Mouse (Mus musculus) limb, embryonic 10.5 days (tissue): ENCODE results near the gene Fgfr2. TPM values are rescaled to one million over a fixed set of nuclear protein-coding genes. Genes with fewer than 3 reads are reported as not detected.

Source experiments
- DNase-seq: peaks from one replicate; pipeline ENCODE4 v3.0.0-alpha.2; 2017; ENCODE audit warnings: low spot score
- H3K27ac ChIP-seq: fragments of 300-500 bp; sonication (generic); 2 replicates; pipeline ENCODE4 v1.5.1; 2016; ENCODE audit warnings: mild to moderate bottlenecking
- H3K27me3 ChIP-seq: fragments of 300-500 bp; sonication (generic); 2 replicates; pipeline ENCODE4 v1.6.1; 2016; ENCODE audit warnings: low read depth, mild to moderate bottlenecking; ENCODE audit not compliant: poor library complexity, severe bottlenecking
- H3K36me3 ChIP-seq: fragments of 300-500 bp; sonication (generic); 2 replicates; pipeline ENCODE4 v1.6.1; 2016; ENCODE audit warnings: mild to moderate bottlenecking, moderate library complexity
- H3K4me1 ChIP-seq: fragments of 300-500 bp; sonication (generic); 2 replicates; pipeline ENCODE4 v1.6.1; 2016
- H3K4me3 ChIP-seq: fragments of 300-500 bp; sonication (generic); 2 replicates; pipeline ENCODE4 v1.5.1; 2016; ENCODE audit warnings: mild to moderate bottlenecking, moderate library complexity
- H3K9me3 ChIP-seq: fragments of 300-500 bp; sonication (generic); replicated peaks from 2 replicates; pipeline ENCODE4 v1.6.1; 2016; ENCODE audit warnings: mild to moderate bottlenecking
- WGBS: fragments of 180-500 bp; shearing (Covaris S2); methylation state at CpG from one replicate; pipeline ENCODE4 v1.1.7; 2016; 5-methylcytosine and 5-hydroxymethylcytosine counted together
- polyA plus RNA-seq: library from polyadenylated mRNA; unstranded; fragments of >200 nt; fragmentation: Nextera tagmentation; extraction: Ambion mirVana; gene quantifications from 2 replicates; pipeline ENCODE4 v1.2.1, GENCODE M21; 2016

Fgfr2 gene
- polyA plus RNA-seq, 1 experiment from 2014 or later, result 64.4 TPM

DNA sequence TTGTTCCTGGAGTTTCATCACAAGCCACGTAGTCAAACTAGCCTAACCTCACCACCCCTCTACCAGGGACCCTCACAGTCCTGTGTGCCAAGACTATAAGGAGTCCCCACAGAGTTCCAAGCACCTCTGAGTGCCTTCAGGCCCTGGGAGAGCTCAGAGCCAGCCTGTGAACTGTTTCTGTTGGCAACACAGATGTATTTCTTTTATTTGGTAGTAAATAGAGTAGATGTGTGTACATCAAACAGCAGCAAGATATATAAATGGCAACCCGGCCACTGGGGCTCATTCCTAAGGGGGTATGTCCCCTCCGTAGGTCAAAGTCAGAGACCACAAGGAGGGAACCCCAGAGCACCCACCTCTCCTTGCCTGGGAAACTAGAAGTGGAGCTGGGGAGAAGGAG, 1574.7 kb downstream of the Fgfr2 start, which contains the start of gene Hmx2:
Hmx2 (plus strand) TSS at position 301 of the 400 bp plus-strand sequence.
- H3K27me3 ChIP-seq, result peaks cover 100% of the 10 kb centered on the region
- H3K27ac ChIP-seq, result no peak within 1 kb of the TSS
- no peak within 1 kb of the TSS for H3K4me3 ChIP-seq
- H3K9me3 ChIP-seq, result no peaks in the 10 kb centered on the region
- DNase-seq, result no peak
- H3K4me1 ChIP-seq, result peaks cover 22% of the 10 kb centered on the region
- 3% methylated on average over 3 of the region's 3 CpGs for WGBS
- no peaks in the 10 kb centered on the region for H3K36me3 ChIP-seq

DNA sequence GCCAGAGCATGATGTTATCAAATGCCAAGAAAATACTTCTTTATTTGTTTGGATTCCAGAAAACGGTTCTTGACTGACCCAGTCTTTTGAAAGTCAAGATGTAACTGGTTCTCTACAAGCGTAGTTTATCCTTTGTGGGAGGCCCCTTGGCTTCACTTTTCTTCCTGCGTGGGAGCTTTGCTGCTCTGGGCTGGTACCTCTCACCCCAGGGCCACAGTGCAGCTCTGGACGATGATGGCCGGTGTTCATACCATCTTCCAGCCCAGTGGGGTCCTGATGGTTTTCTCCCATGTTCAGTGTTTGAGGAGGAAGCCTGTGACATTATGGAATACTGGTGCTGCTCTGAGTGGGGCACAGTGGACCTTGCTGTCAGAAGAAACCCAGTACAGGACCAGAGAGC, 1575.7 kb downstream of the Fgfr2 start:
- DNase-seq, result peak; percentile 49
- Histone ChIP-seq H3K4me3 (no peak overlapping the region), H3K27me3 (peaks cover 100% of the 10 kb centered on the region), H3K27ac (no peak overlapping the region), H3K36me3 (no peaks in the 10 kb centered on the region), H3K9me3 (no peaks in the 10 kb centered on the region), H3K4me1 (peaks cover 27% of the 10 kb centered on the region)
- 2% methylated on average over 5 of the region's 5 CpGs for WGBS

DNA sequence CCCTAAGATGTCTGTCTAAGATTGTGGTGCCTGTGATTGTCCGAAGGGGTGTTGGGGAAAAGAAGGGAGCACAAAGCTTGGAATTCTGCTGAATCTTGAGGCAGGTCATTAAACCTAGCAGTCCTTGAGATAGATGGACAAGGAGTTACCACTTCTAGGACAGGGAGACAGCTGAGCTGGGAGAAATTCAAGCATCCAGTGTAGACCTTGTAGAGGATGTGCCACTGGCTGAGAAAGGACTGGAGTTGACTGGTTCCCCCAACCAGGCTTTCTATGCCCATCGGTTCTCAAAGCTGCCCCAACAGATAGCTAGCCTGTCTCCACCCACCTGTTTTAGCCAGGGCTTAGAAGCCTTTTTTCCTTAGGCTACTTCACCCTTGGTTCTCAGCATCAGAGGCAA, 1576.7 kb downstream of the Fgfr2 start:
- H3K4me1 ChIP-seq, result peaks cover 32% of the 10 kb centered on the region
- 2% methylated on average over 2 of the region's 2 CpGs for WGBS
- no peaks in the 10 kb centered on the region for H3K36me3 ChIP-seq
- no peak overlapping the region for H3K4me3 ChIP-seq
- peaks cover 100% of the 10 kb centered on the region for H3K27me3 ChIP-seq
- DNase-seq, result peak; percentile 40
- no peaks in the 10 kb centered on the region for H3K9me3 ChIP-seq
- H3K27ac ChIP-seq, result no peak overlapping the region

DNA sequence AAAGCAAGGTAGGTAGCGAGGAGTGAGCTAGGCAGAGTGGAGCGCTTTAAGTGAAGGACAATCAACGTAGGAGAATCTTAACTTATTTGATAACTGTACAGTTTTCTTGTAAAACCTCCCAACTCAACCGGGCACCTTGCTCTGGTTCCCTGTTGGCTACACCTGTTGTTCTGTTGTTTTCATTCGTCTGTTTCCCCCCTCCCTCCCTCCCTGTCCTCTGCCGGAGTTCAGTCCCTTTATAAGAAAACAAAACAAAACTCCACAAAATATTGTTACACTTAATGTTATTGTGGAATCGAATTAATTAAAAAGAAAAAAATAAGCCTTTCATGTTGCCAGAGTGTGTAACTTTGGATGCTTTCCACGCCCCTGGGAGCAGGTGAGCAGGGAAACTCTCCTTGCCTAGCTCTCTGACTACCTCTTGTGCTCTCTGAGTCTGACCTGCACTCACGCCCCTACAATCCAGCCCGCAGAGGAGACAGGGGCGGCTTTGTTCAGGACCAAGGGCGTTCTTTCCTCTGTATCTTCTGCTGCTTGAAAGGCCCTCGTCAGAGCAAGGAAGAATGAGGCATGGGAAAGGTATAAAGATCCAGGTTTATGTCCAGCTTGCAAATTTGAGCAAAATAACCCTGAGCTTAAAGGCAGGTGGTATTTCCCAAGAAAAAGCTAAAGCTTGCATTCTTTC, 1577.3 kb downstream of the Fgfr2 start:
- Histone ChIP-seq H3K27ac (no peak overlapping the region), H3K9me3 (no peaks in the 10 kb centered on the region), H3K27me3 (peaks cover 100% of the 10 kb centered on the region), H3K4me1 (peaks cover 32% of the 10 kb centered on the region), H3K36me3 (no peaks in the 10 kb centered on the region), H3K4me3 (no peak overlapping the region)
- 3% methylated on average over 13 of the region's 13 CpGs for WGBS
- peak; percentile 43 for DNase-seq

DNA sequence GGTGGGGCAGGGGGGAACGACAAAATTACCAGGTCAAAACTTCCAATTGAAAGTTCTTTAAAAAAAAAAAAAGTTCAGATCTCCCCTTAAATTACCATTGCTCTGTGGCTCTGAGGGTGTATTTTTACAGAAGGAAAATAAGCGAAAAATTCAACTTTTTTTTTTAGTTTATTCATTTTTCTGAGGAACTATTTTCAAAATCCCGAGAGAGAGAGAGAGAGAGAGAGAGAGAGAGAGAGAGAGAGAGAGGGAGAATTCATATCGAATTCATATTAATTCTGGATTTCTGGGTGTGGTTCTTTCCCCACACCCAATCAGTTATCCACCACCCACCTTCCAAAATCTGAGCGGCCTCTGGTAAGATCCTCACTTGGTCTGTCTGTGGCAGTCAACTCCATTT, 1578.3 kb downstream of the Fgfr2 start:
- Histone ChIP-seq H3K4me3 (no peak overlapping the region), H3K36me3 (no peaks in the 10 kb centered on the region), H3K27ac (no peak overlapping the region), H3K27me3 (peaks cover 100% of the 10 kb centered on the region), H3K9me3 (no peaks in the 10 kb centered on the region), H3K4me1 (peaks cover 32% of the 10 kb centered on the region)
- WGBS, result 1% methylated on average over 5 of the region's 5 CpGs
- DNase-seq, result no peak

DNA sequence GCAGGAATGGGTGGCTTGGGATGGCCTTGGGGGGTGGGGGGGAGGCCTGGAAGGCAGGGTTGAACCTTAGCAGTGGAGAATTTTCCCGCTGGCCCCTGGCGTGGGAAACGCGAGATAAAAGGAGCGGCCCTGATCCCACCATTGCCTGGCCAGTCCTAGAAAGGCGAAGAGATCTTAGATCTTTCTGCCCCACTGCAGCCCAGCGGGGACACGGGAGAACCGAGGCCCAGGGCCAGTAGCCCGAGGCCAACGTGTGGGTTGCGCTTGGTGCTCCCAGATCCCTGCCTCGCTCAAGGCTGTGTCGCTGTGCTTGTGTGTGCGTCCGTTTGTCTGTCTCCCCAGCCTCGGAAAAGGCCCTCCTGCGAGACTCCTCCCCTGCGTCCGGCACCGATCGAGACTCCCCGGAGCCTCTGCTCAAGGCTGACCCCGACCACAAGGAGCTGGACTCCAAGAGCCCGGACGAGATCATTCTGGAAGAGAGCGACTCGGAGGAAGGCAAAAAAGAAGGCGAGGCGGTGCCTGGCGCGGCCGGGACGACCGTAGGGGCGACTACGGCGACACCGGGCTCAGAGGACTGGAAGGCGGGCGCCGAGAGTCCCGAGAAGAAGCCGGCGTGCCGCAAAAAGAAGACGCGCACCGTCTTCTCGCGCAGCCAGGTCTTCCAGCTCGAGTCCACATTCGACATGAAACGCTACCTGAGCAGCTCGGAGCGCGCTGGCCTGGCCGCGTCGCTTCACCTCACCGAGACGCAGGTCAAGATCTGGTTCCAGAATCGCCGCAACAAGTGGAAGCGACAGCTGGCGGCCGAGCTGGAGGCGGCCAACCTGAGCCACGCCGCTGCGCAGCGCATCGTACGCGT, 1579.3 kb downstream of the Fgfr2 start:
- peaks cover 100% of the 10 kb centered on the region for H3K27me3 ChIP-seq
- H3K4me3 ChIP-seq, result peak overlapping the region; percentile 57
- no peaks in the 10 kb centered on the region for H3K36me3 ChIP-seq
- no peaks in the 10 kb centered on the region for H3K9me3 ChIP-seq
- no peak overlapping the region for H3K27ac ChIP-seq
- peaks cover 32% of the 10 kb centered on the region for H3K4me1 ChIP-seq
- DNase-seq, result peak; percentile 74
- WGBS, result under 1% methylated on average over 75 of the region's 75 CpGs

DNA sequence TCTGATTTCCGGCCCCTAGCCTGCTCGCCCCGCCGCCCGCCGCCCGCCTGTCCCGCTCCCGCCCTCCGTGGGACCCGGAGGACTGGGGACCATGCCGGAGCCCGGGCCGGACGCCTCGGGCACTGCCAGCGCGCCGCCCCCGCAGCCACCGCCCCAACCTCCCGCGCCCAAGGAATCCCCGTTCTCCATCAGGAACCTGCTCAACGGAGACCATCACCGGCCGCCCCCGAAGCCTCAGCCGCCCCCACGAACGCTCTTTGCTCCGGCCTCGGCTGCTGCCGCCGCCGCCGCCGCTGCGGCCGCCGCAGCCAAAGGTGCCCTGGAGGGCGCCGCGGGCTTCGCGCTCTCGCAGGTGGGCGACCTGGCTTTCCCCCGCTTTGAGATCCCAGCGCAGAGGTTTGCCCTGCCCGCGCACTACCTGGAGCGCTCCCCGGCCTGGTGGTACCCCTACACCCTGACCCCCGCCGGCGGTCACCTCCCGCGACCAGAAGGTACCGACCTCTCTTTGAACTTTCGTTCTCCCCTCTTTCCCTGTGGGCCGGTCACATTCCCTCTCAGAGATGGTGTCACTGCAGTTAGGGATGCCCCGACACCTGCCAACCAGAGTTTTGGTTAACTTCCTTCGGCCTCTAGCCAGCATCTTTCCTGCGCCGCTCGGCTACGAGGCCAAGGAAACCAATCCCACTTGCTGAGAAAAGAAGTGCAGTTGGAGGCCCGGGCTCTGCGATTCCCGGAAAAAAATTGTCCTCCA, 1580.1 kb downstream of the Fgfr2 start:
- Histone ChIP-seq H3K4me1 (peaks cover 32% of the 10 kb centered on the region), H3K9me3 (no peaks in the 10 kb centered on the region), H3K36me3 (no peaks in the 10 kb centered on the region), H3K4me3 (peak overlapping the region; percentile 57), H3K27me3 (peaks cover 100% of the 10 kb centered on the region), H3K27ac (peak overlapping the region; percentile 51)
- DNase-seq, result peak; percentile 67
- WGBS, result under 1% methylated on average over 71 of the region's 71 CpGs

DNA sequence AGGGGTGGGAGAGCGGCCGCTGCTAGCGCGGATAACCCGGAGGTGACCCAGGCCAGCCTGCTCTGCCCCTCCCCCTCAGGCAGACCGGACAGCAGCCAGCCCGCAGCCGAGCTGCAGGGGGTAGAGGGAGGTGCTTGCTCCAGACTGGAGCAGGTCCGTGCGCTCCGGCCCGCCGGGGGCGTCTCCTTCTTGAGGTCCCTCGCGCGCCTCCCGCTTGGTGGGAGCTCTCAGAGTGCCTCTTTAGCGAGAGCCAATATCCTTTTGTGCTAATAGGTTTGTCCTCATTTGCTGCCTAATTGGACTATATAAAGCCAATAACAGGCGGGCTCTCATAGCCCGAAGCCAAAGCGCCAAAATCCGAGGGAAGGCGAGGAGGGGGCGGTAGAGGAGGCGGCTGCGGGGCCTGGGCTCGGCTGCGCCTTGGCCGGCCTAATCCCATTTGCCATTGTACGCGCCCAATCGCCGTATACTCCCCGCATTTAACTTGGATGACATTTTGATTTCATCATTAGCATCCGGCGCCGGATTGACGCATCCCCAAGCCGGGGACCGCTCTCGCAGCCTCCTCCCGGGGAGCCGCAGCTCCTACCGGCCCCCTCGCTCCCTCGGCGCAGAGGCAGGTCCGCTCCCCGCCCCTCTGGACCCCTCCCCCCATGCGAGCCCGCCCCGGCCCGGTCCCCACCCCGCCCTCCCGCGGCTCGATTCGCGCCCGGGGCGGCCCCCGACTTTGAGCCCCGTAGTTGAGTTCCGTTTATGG, 1580.9 kb downstream of the Fgfr2 start, which contains the start of gene Hmx3:
Hmx3 (plus strand) TSS at position 753 of the 757 bp plus-strand sequence.
- H3K4me3 ChIP-seq, result peak within 1 kb of the TSS; percentile 57
- H3K36me3 ChIP-seq, result no peaks in the 10 kb centered on the region
- peak within 1 kb of the TSS; percentile 51 for H3K27ac ChIP-seq
- peaks cover 100% of the 10 kb centered on the region for H3K27me3 ChIP-seq
- peak; percentile 75 for DNase-seq
- under 1% methylated on average over 65 of the region's 65 CpGs for WGBS
- no peaks in the 10 kb centered on the region for H3K9me3 ChIP-seq
- peaks cover 32% of the 10 kb centered on the region for H3K4me1 ChIP-seq

DNA sequence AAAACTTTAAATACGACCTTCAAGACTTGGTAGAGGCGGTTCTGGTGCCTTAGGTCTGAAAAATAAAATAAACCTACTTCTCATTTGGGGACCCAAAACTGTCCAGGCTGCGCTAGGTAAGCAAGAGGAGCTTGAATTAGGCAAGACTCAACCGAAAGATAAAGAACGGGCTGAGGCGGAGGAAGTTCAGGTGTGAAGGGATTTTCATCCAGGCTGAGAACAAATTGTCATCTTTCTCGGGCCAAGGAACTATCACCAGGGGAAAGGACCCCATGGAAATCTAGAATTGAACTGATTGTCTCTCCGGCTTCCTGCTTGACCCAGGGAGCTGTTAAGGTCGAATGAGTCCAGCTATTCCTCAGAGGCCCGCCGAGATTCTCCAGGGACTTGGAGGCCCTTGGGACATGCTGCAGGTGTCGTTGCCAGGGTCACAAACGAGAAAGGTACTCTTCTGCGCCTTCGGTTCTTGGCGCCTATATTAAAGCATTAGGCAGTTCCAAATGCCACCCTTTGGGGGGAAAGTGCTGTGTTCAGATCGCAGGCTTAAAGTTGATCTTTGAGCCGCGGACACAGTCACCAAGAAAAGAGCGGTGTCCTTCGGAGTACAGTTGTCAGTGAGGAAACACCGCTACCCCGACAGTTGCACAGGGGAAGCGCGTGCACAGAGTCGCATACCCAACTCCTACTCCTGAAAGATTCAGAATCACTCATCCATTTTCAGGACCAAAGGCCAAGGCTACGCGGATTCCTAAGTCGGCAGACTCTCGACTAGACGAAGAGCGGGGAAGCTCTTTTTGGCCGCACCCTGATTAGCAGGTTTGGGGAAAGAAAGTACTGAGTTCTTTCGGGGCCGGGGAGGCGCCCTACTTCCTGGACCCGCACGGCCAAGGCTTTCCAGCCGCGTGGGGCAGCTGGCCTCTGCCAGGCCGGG, 1581.7 kb downstream of the Fgfr2 start:
- peaks cover 98% of the 10 kb centered on the region for H3K27me3 ChIP-seq

DNA sequence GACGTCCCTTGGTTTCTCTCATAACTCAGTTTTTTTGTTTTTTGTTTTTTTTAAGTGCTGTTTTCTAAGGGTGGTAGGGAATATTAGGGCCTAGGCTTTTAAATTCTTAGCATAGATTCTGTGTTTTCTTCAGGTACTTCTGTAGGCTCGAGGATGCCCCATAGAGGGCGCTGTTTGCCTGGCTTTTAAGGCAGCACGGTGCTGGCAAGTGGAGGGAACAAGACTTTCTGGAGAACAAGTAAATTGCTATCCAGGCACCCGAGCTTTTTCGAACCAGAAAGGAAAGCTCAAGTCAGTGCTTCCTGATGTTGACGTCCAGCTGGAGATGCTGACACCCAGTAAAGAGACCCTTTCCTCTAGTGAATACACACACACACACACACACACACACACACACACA, 1583.2 kb downstream of the Fgfr2 start:
- Histone ChIP-seq H3K9me3 (no peaks in the 10 kb centered on the region), H3K4me1 (peaks cover 32% of the 10 kb centered on the region), H3K27me3 (peaks cover 84% of the 10 kb centered on the region), H3K27ac (no peak overlapping the region), H3K4me3 (no peak overlapping the region), H3K36me3 (no peaks in the 10 kb centered on the region)
- WGBS, result under 1% methylated on average over 7 of the region's 7 CpGs
- peak; percentile 93 for DNase-seq

More for the DNA sequence above, 1581.7 kb downstream of the Fgfr2 start:
- Histone ChIP-seq H3K9me3 (no peaks in the 10 kb centered on the region), H3K4me1 (peaks cover 32% of the 10 kb centered on the region), H3K27ac (no peak overlapping the region), H3K4me3 (peak overlapping the region; percentile 57), H3K36me3 (no peaks in the 10 kb centered on the region)
- 1% methylated on average over 41 of the region's 41 CpGs for WGBS
- DNase-seq, result peak; percentile 65

DNA sequence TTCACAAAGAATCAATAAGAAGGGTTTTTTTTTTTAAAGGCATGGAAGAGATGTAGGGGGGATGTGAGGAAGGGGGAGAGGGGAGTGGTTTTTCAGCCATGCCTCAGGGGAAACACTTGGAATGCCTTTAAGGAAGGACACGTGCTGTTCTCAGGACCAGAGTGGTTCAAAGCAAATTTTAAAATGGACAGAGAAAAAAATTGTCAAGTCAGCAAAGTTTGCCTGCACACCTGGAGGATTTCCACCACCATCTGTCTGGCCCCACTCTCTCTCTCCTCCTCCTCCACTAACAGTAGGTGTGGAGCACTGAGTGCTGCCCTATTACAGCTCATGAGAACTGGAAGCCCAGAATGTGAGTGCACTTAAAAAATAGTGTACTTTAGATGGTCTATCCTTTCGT, 1619.4 kb downstream of the Fgfr2 start:
- WGBS, result 75% methylated on average over 2 of the region's 2 CpGs
- Histone ChIP-seq H3K4me3 (no peak overlapping the region), H3K36me3 (no peaks in the 10 kb centered on the region), H3K27me3 (peaks cover 23% of the 10 kb centered on the region), H3K4me1 (no peaks in the 10 kb centered on the region), H3K27ac (no peak overlapping the region), H3K9me3 (no peaks in the 10 kb centered on the region)
- DNase-seq, result no peak
